Comparison of ENCODE assay signal across 9 mouse cellular contexts in the genomic region with DNA sequence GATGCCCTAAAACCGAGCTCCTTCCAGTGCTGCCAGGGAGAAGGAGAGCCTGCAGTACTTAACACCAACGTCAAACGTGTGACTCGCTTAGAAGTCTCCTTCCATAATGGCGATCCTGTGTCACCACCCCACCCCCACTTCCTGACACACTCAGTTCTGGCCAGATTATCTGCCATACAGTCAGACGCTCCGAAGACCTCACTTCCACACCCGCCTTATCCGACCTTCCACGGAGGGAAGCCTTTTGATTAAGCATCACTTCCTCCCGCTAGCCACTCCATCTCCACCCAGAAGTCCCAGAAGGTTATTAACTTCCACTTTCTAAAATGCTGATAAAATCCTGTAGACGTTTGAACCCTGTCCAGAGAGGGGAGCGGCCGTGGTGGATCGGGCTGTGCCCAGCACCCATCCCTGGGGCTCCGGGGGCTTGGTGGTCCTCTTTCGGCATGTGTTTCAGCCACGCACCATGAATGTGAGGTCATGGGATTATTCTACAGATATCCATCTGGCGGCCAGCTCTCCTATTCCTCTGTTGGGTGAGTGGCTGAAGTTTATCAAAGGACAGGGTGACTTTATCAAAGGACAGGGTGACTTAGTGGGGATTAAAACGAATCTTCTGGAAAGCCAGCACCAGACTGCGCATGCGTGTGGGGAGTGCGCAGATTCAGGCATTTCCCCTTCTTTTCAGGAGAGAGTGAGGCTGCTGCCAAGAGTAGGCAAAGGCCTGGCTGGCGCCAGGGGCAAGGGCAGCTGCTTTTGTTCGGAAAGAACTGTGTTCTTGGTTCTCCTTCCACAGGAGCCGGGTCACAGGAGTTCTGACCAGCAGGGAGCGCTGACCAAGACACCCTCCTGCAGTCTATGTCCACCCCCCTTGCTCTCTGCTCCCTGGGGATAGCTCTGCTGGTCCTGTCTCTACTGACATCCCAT. TPM values are rescaled to one million over a fixed set of nuclear protein-coding genes. Genes with fewer than 3 reads are reported as not detected.
DNase-seq lines count a peak whose midpoint lies in the region; ATAC-seq and TF ChIP-seq lines count a peak whose summit lies in the region.
"Had no signal": no experiment of that assay in that cellular context is flagged by ENCODE, and none has a peak within 500 bp of the region (broad histone marks: within the 10 kb centered on the region; RNA-seq: fewer than 3 reads in every experiment).

No protein-coding gene starts in this region.

- H3K36me3 ChIP-seq in heart, embryonic 11.5 days (ENCODE audit: control insufficient read depth, insufficient read depth, low read length), result no peaks in the 10 kb centered on the region
- H3K36me3 ChIP-seq in lung, postnatal 0 days (ENCODE audit: insufficient read depth, low read length), result no peaks in the 10 kb centered on the region
- H3K36me3 ChIP-seq in forebrain, embryonic 14.5 days (ENCODE audit: control insufficient read depth, insufficient read depth, low read length), result no peaks in the 10 kb centered on the region
- H3K36me3 ChIP-seq: embryonic facial prominence, embryonic 15.5 days had no signal

- peak overlapping the region; percentile 78 for H3K27ac ChIP-seq in heart, embryonic 11.5 days (ENCODE audit: low read depth, low read length)
- H3K27ac ChIP-seq in lung, postnatal 0 days (ENCODE audit: low read length), result no peak overlapping the region
- H3K27ac ChIP-seq in forebrain, embryonic 14.5 days (ENCODE audit: low read depth, low read length), result no peak overlapping the region
- H3K27ac ChIP-seq: embryonic facial prominence, embryonic 15.5 days had no signal

- H3K4me2 ChIP-seq in heart, embryonic 11.5 days, result peak overlapping the region; percentile 27
- H3K4me2 ChIP-seq in lung, postnatal 0 days (replicated peaks; ENCODE audit: low read depth, low read length), result no peak overlapping the region
- no peak overlapping the region for H3K4me2 ChIP-seq in forebrain, embryonic 14.5 days (ENCODE audit: low read length)
- H3K4me2 ChIP-seq: embryonic facial prominence, embryonic 15.5 days had no signal

- no peak overlapping the region for H3K9ac ChIP-seq in heart, embryonic 11.5 days (ENCODE audit: low read depth, low read length)
- H3K9ac ChIP-seq in lung, postnatal 0 days (replicated peaks; ENCODE audit: low read depth), result no peak overlapping the region
- no peak overlapping the region for H3K9ac ChIP-seq in forebrain, embryonic 14.5 days (ENCODE audit: low read length)
- H3K9ac ChIP-seq: embryonic facial prominence, embryonic 15.5 days had no signal

- ATAC-seq in heart, embryonic 11.5 days (replicated peaks; ENCODE audit: insufficient number of reproducible peaks, low FRiP score, low TSS enrichment), result 0 out of 2 replicates have a peak, but pooled peaks have one; percentile 15
- peak; percentile 66 for ATAC-seq in lung, postnatal 0 days
- ATAC-seq in forebrain, embryonic 14.5 days, result no peak

- no peaks in the 10 kb centered on the region for H3K27me3 ChIP-seq in heart, embryonic 11.5 days (ENCODE audit: control insufficient read depth, insufficient read depth, low read length)
- peaks cover 3% of the 10 kb centered on the region; the same call in 1 of the 2 replicates for H3K27me3 ChIP-seq in lung, postnatal 0 days (replicated peaks; ENCODE audit: insufficient read depth, low read length)
- no peaks in the 10 kb centered on the region for H3K27me3 ChIP-seq in forebrain, embryonic 14.5 days (replicated peaks; ENCODE audit: control insufficient read depth, insufficient read depth, low read length)
- H3K27me3 ChIP-seq: embryonic facial prominence, embryonic 15.5 days had no signal

- TF ChIP-seq CTCF in lung, postnatal 0 days (IDR thresholded peaks at IDR 0.05), result peak; percentile 33; the same call in 1 of the 2 replicates

- H3K9me3 ChIP-seq in heart, embryonic 11.5 days (replicated peaks; ENCODE audit: control insufficient read depth, low read length), result no peaks in the 10 kb centered on the region
- H3K9me3 ChIP-seq in lung, postnatal 0 days (ENCODE audit: low read length), result no peaks in the 10 kb centered on the region
- H3K9me3 ChIP-seq in forebrain, embryonic 14.5 days (replicated peaks; ENCODE audit: control insufficient read depth, low read length), result no peaks in the 10 kb centered on the region
- H3K9me3 ChIP-seq: embryonic facial prominence, embryonic 15.5 days had no signal

- peaks cover 41% of the 10 kb centered on the region for H3K4me1 ChIP-seq in heart, embryonic 11.5 days (ENCODE audit: control insufficient read depth, insufficient read depth, low read length)
- H3K4me1 ChIP-seq in lung, postnatal 0 days (ENCODE audit: insufficient read depth, low read depth, low read length), result 0 out of 2 replicates have a peak, but pooled peaks cover 4% of the 10 kb centered on the region
- H3K4me1 ChIP-seq in forebrain, embryonic 14.5 days (ENCODE audit: control insufficient read depth, insufficient read depth, low read length), result no peaks in the 10 kb centered on the region

- DNase-seq in cerebellum, postnatal 10 days, result peak; percentile 12 to 40
- DNase-seq in cerebellum, postnatal 4 days (ENCODE audit: low spot score in 2 of 2), result no peak
- DNase-seq in MEL-GATA-1-ER (ENCODE audit: extremely low read depth, low read depth), result peak; percentile 90
- peak; percentile 11 to 45 for DNase-seq in layer of hippocampus, postnatal 14 days (ENCODE audit: low spot score in 2 of 2)
- peak; percentile 52 for DNase-seq in lung, postnatal 0 days (ENCODE audit: low spot score)
- no peak for DNase-seq in B cell, adult 2 months
- DNase-seq in forebrain, embryonic 14.5 days (ENCODE audit: low spot score), result no peak

- WGBS in heart, embryonic 11.5 days (ENCODE audit: insufficient replicate concordance), result 23% methylated on average over 27 of the region's 27 CpGs
- WGBS in lung, postnatal 0 days, result 37% methylated on average over 27 of the region's 27 CpGs
- WGBS in forebrain, embryonic 14.5 days, result 78% methylated on average over 27 of the region's 27 CpGs

- no peak overlapping the region for H3K4me3 ChIP-seq in heart, embryonic 11.5 days (ENCODE audit: low read depth, low read length)
- no peak overlapping the region for H3K4me3 ChIP-seq in lung, postnatal 0 days (ENCODE audit: low read depth, low read length)
- H3K4me3 ChIP-seq in forebrain, embryonic 14.5 days (ENCODE audit: low read depth, low read length), result no peak overlapping the region
- H3K4me3 ChIP-seq: embryonic facial prominence, embryonic 15.5 days had no signal

- TF ChIP-seq EP300 in lung, postnatal 0 days (IDR thresholded peaks at IDR 0.05), result no peak

RNA-seq across cellular contexts. Expression of gene Foxl1, which starts 43.1 kb away (rescaled TPM):
- 0.69 and 1.2 TPM in 2 replicates for polyA plus RNA-seq in heart, embryonic 11.5 days (2014; fragmentation: Nextera tagmentation; extraction: Ambion mirVana)
- total RNA-seq in layer of hippocampus, postnatal 14 days (2021), result not detected
- 0.88 and 1.3 TPM in 2 replicates for polyA plus RNA-seq in lung, postnatal 0 days (2015; fragmentation: Nextera tagmentation; extraction: Ambion mirVana)
- polyA plus RNA-seq in forebrain, embryonic 14.5 days (2014; fragmentation: Nextera tagmentation; extraction: Ambion mirVana), result 0.13 TPM in 1 of 2 replicates, not detected in the other

RNA-seq across cellular contexts. Expression of gene Foxc2, which starts 54.9 kb away (rescaled TPM):
- 12.7 and 14.1 TPM in 2 replicates for polyA plus RNA-seq in heart, embryonic 11.5 days (2014; fragmentation: Nextera tagmentation; extraction: Ambion mirVana)
- total RNA-seq in layer of hippocampus, postnatal 14 days (2021), result 1 to 10 TPM in 1 of 2 experiments, under 1 TPM in 1; 0.95 to 1.6 TPM
- 0.47 and 0.58 TPM in 2 replicates for polyA plus RNA-seq in lung, postnatal 0 days (2015; fragmentation: Nextera tagmentation; extraction: Ambion mirVana)
- polyA plus RNA-seq in forebrain, embryonic 14.5 days (2014; fragmentation: Nextera tagmentation; extraction: Ambion mirVana), result 1.1 and 2.1 TPM in 2 replicates

Comparison
In these comparisons a context has a peak if more than half of its experiments do, and no peak if none do; other contexts are left out.
1. DNase-seq: peak in cerebellum, postnatal 10 days (2 of 2), MEL-GATA-1-ER (single experiment), layer of hippocampus, postnatal 14 days (2 of 2) and lung, postnatal 0 days (single experiment); none in cerebellum, postnatal 4 days (0 of 2), B cell, adult 2 months (0 of 2) and forebrain, embryonic 14.5 days (single experiment).